Comparison of ENCODE assay signal across 10 mouse cellular contexts in genomic region chr19:41697807-41698515, GRCm38 (mm10). TPM values are rescaled to one million over a fixed set of nuclear protein-coding genes. Genes with fewer than 3 reads are reported as not detected.
DNase-seq lines count a peak whose midpoint lies in the region; ATAC-seq and TF ChIP-seq lines count a peak whose summit lies in the region.
"Had no signal": no experiment of that assay in that cellular context is flagged by ENCODE, and none has a peak within 500 bp of the region (broad histone marks: within the 10 kb centered on the region; RNA-seq: fewer than 3 reads in every experiment).

No protein-coding gene starts in this region.

- no peaks in the 10 kb centered on the region for H3K9me3 ChIP-seq in lung, postnatal 0 days (ENCODE audit: low read length)
- H3K9me3 ChIP-seq in forebrain, embryonic 15.5 days, result no peaks in the 10 kb centered on the region
- no peaks in the 10 kb centered on the region for H3K9me3 ChIP-seq in midbrain, embryonic 11.5 days (ENCODE audit: control insufficient read depth, low read length)
- no peaks in the 10 kb centered on the region for H3K9me3 ChIP-seq in stomach, postnatal 0 days (ENCODE audit: control insufficient read depth, low read length)

- TF ChIP-seq CTCF in lung, postnatal 0 days (IDR thresholded peaks at IDR 0.05), result no peak
- TF ChIP-seq CTCF in stomach, postnatal 0 days (IDR thresholded peaks at IDR 0.05; ENCODE audit: low read depth), result no peak

- no peak overlapping the region for H3K4me3 ChIP-seq in lung, postnatal 0 days (ENCODE audit: low read depth, low read length)
- H3K4me3 ChIP-seq in forebrain, embryonic 15.5 days, result no peak overlapping the region
- H3K4me3 ChIP-seq in midbrain, embryonic 11.5 days (ENCODE audit: low read depth, low read length), result no peak overlapping the region
- H3K4me3 ChIP-seq in stomach, postnatal 0 days (ENCODE audit: low read depth, low read length), result no peak overlapping the region
- H3K4me3 ChIP-seq: erythroblast, embryonic 14.5 days had no signal

- DNase-seq in lung, postnatal 0 days (ENCODE audit: low spot score), result no peak
- DNase-seq in lung, postnatal 25 days (ENCODE audit: low spot score), result no peak
- DNase-seq in midbrain, embryonic 11.5 days (ENCODE audit: low spot score, missing footprints), result peak; percentile 92
- DNase-seq in stomach, postnatal 0 days (ENCODE audit: low spot score), result no peak
- no peak for DNase-seq in urinary bladder, adult 18-20 months (ENCODE audit: low spot score in 2 of 2)
- DNase-seq in right cerebral cortex, adult 18-20 months, result no peak
- DNase-seq: cerebellum, adult 9-11 months; heart, adult 11 months had no signal

- H3K9ac ChIP-seq in lung, postnatal 0 days (replicated peaks; ENCODE audit: low read depth), result no peak overlapping the region
- H3K9ac ChIP-seq in forebrain, embryonic 15.5 days (replicated peaks), result no peak overlapping the region
- no peak overlapping the region for H3K9ac ChIP-seq in midbrain, embryonic 11.5 days (ENCODE audit: low read length)
- H3K9ac ChIP-seq in stomach, postnatal 0 days (ENCODE audit: low read length), result no peak overlapping the region

- H3K27me3 ChIP-seq in lung, postnatal 0 days (replicated peaks; ENCODE audit: insufficient read depth, low read length), result no peaks in the 10 kb centered on the region
- H3K27me3 ChIP-seq in forebrain, embryonic 15.5 days, result no peaks in the 10 kb centered on the region
- H3K27me3 ChIP-seq in midbrain, embryonic 11.5 days (ENCODE audit: control insufficient read depth, insufficient read depth, low read length), result peaks cover 10% of the 10 kb centered on the region
- no peaks in the 10 kb centered on the region for H3K27me3 ChIP-seq in stomach, postnatal 0 days (ENCODE audit: control insufficient read depth, insufficient read depth, low read length)

- H3K4me2 ChIP-seq in lung, postnatal 0 days (replicated peaks; ENCODE audit: low read depth, low read length), result no peak overlapping the region
- H3K4me2 ChIP-seq in forebrain, embryonic 15.5 days (replicated peaks), result no peak overlapping the region
- peak overlapping the region; percentile 4; the same call in 1 of the 2 replicates for H3K4me2 ChIP-seq in midbrain, embryonic 11.5 days
- no peak overlapping the region for H3K4me2 ChIP-seq in stomach, postnatal 0 days (replicated peaks; ENCODE audit: low read depth)

- 0 out of 2 replicates have a peak, but pooled peaks have one; percentile 11 for ATAC-seq in lung, postnatal 0 days
- ATAC-seq in forebrain, embryonic 15.5 days (replicated peaks), result peak; percentile 29; the same call in 1 of the 2 replicates
- ATAC-seq in midbrain, embryonic 11.5 days (ENCODE audit: low FRiP score), result peak; percentile 73
- ATAC-seq in stomach, postnatal 0 days (ENCODE audit: low FRiP score, low TSS enrichment), result peak; percentile 18; the same call in 1 of the 2 replicates

- no peaks in the 10 kb centered on the region for H3K4me1 ChIP-seq in lung, postnatal 0 days (ENCODE audit: insufficient read depth, low read depth, low read length)
- H3K4me1 ChIP-seq in forebrain, embryonic 15.5 days, result peaks cover 61% of the 10 kb centered on the region
- H3K4me1 ChIP-seq in midbrain, embryonic 11.5 days (ENCODE audit: control insufficient read depth, insufficient read depth, low read length), result peaks cover 61% of the 10 kb centered on the region
- H3K4me1 ChIP-seq in stomach, postnatal 0 days (replicated peaks; ENCODE audit: control insufficient read depth, insufficient read depth), result no peaks in the 10 kb centered on the region

- no peaks in the 10 kb centered on the region for H3K36me3 ChIP-seq in lung, postnatal 0 days (ENCODE audit: insufficient read depth, low read length)
- H3K36me3 ChIP-seq in forebrain, embryonic 15.5 days, result no peaks in the 10 kb centered on the region
- H3K36me3 ChIP-seq in midbrain, embryonic 11.5 days (ENCODE audit: control insufficient read depth, insufficient read depth, low read length), result no peaks in the 10 kb centered on the region
- H3K36me3 ChIP-seq in stomach, postnatal 0 days (ENCODE audit: control insufficient read depth, insufficient read depth, low read length), result no peaks in the 10 kb centered on the region

- H3K27ac ChIP-seq in lung, postnatal 0 days (ENCODE audit: low read length), result no peak overlapping the region
- H3K27ac ChIP-seq in forebrain, embryonic 15.5 days (replicated peaks), result peak overlapping the region; percentile 68
- H3K27ac ChIP-seq in midbrain, embryonic 11.5 days (ENCODE audit: low read depth, low read length), result peak overlapping the region; percentile 83
- no peak overlapping the region for H3K27ac ChIP-seq in stomach, postnatal 0 days (replicated peaks)

- TF ChIP-seq EP300 in lung, postnatal 0 days (IDR thresholded peaks at IDR 0.05), result no peak
- TF ChIP-seq EP300 in stomach, postnatal 0 days (optimal IDR thresholded peaks at IDR 0.05), result no peak

- 55% methylated on average over 6 of the region's 6 CpGs for WGBS in lung, postnatal 0 days
- WGBS in forebrain, embryonic 15.5 days, result 75% methylated on average over 6 of the region's 6 CpGs
- WGBS in midbrain, embryonic 11.5 days, result 59% methylated on average over 6 of the region's 6 CpGs
- WGBS in stomach, postnatal 0 days, result 63% methylated on average over 6 of the region's 6 CpGs

RNA-seq across cellular contexts. Expression of gene Slit1, which starts 45.5 kb away (rescaled TPM):
- polyA plus RNA-seq in lung, postnatal 0 days (2015; fragmentation: Nextera tagmentation; extraction: Ambion mirVana), result 0.10 and 0.16 TPM in 2 replicates
- polyA plus RNA-seq in forebrain, embryonic 15.5 days (2015; fragmentation: Nextera tagmentation; extraction: Ambion mirVana), result 17.5 and 21.0 TPM in 2 replicates
- polyA plus RNA-seq in midbrain, embryonic 11.5 days (2014; fragmentation: Nextera tagmentation; extraction: Ambion mirVana), result 8.8 and 10.2 TPM in 2 replicates
- 0.25 and 0.28 TPM in 2 replicates for polyA plus RNA-seq in stomach, postnatal 0 days (2015; fragmentation: Nextera tagmentation; extraction: Ambion mirVana)

Comparison
In these comparisons a context has a peak if more than half of its experiments do, and no peak if none do; other contexts are left out.
1. ATAC-seq: peak in every context shown above with its lines; median percentile 73 in midbrain, embryonic 11.5 days; 29 in forebrain, embryonic 15.5 days; 18 in stomach, postnatal 0 days; 11 in lung, postnatal 0 days.
2. H3K27ac ChIP-seq: peak in forebrain, embryonic 15.5 days (single experiment) and midbrain, embryonic 11.5 days (single experiment); none in lung, postnatal 0 days (single experiment) and stomach, postnatal 0 days (single experiment).